In genomic region chr12:83687934-83688315, GRCm38 (mm10) we compare ENCODE assay signal across 8 mouse cellular contexts. TPM values are rescaled to one million over a fixed set of nuclear protein-coding genes. Genes with fewer than 3 reads are reported as not detected.
DNase-seq lines count a peak whose midpoint lies in the region; ATAC-seq and TF ChIP-seq lines count a peak whose summit lies in the region.

Gene Psen1, plus strand, starts transcription at chr12:83688152.

- peak within 1 kb of the TSS; percentile 81 for H3K9ac ChIP-seq in CH12.LX (ENCODE audit: insufficient read depth, low read depth)
- peak within 1 kb of the TSS; percentile 89 for H3K9ac ChIP-seq in forebrain, embryonic 12.5 days
- peak within 1 kb of the TSS; percentile 85 for H3K9ac ChIP-seq in heart, postnatal 0 days (replicated peaks; ENCODE audit: low read depth, low read length)
- H3K9ac ChIP-seq in liver, embryonic 16.5 days (ENCODE audit: low read depth, low read length), result peak within 1 kb of the TSS; percentile 96
- peak within 1 kb of the TSS; percentile 90 for H3K9ac ChIP-seq in neural tube, embryonic 13.5 days

- peaks cover 40% of the 10 kb centered on the region for H3K79me2 ChIP-seq in CH12.LX (replicated peaks; ENCODE audit: control insufficient read depth, extremely low read depth, insufficient read depth, poor library complexity, severe bottlenecking)

- WGBS in forebrain, embryonic 12.5 days, result under 1% methylated on average over 38 of the region's 38 CpGs
- whole genome bisulfite sequencing in heart, postnatal 0 days, result under 1% methylated on average over 38 of the region's 38 CpGs
- under 1% methylated on average over 38 of the region's 38 CpGs for WGBS in liver, embryonic 16.5 days (ENCODE audit: insufficient replicate concordance)
- WGBS in neural tube, embryonic 13.5 days, result under 1% methylated on average over 38 of the region's 38 CpGs

- H3K27ac ChIP-seq in CH12.LX (ENCODE audit: insufficient read depth, low read depth), result peak within 1 kb of the TSS; percentile 91
- peak within 1 kb of the TSS; percentile 95 for H3K27ac ChIP-seq in forebrain, embryonic 12.5 days
- peak within 1 kb of the TSS; percentile 92 for H3K27ac ChIP-seq in heart, postnatal 0 days (ENCODE audit: low read depth)
- H3K27ac ChIP-seq in liver, embryonic 16.5 days (ENCODE audit: low read length), result peak within 1 kb of the TSS; percentile 98
- H3K27ac ChIP-seq in neural tube, embryonic 13.5 days (replicated peaks), result peak within 1 kb of the TSS; percentile 98
- peak within 1 kb of the TSS; percentile 93 for H3K27ac ChIP-seq in testis, adult 2 months (ENCODE audit: control insufficient read depth, insufficient read depth, low read depth, low read length)

- TF ChIP-seq POLR2A in CH12.LX (IDR thresholded peaks at IDR 0.05; ENCODE audit: low read depth, low read length), result peak; percentile 92
- TF ChIP-seq POLR2A in testis, adult 2 months (IDR thresholded peaks at IDR 0.05; ENCODE audit: control insufficient read depth, low read depth, low read length), result peak; percentile 94

- TF ChIP-seq RAD21 in CH12.LX (IDR thresholded peaks at IDR 0.05; ENCODE audit: low read depth, low read length), result no peak; the same call in 1 of the 2 replicates

- peak within 1 kb of the TSS; percentile 68 to 79 (median 77) for H3K4me3 ChIP-seq in CH12.LX (replicated peaks in 1 of 3; ENCODE audit: low read depth in 2 of 3, low read length in 2 of 3, poor library complexity in 1 of 3)
- H3K4me3 ChIP-seq in forebrain, embryonic 12.5 days (replicated peaks), result peak within 1 kb of the TSS; percentile 93
- H3K4me3 ChIP-seq in heart, postnatal 0 days (ENCODE audit: low read depth, low read length), result peak within 1 kb of the TSS; percentile 97
- H3K4me3 ChIP-seq in liver, embryonic 16.5 days (ENCODE audit: low read depth, low read length), result peak within 1 kb of the TSS; percentile 98
- peak within 1 kb of the TSS; percentile 98 for H3K4me3 ChIP-seq in neural tube, embryonic 13.5 days
- H3K4me3 ChIP-seq in testis, adult 2 months (ENCODE audit: control insufficient read depth, low read depth, low read length), result peak within 1 kb of the TSS; percentile 100

- H3K9me3 ChIP-seq in CH12.LX (replicated peaks; ENCODE audit: low read length), result no peaks in the 10 kb centered on the region
- no peaks in the 10 kb centered on the region for H3K9me3 ChIP-seq in forebrain, embryonic 12.5 days
- H3K9me3 ChIP-seq in heart, postnatal 0 days (replicated peaks; ENCODE audit: control insufficient read depth, low read length), result no peaks in the 10 kb centered on the region
- no peaks in the 10 kb centered on the region for H3K9me3 ChIP-seq in liver, embryonic 16.5 days (replicated peaks; ENCODE audit: control insufficient read depth, low read length)
- no peaks in the 10 kb centered on the region for H3K9me3 ChIP-seq in neural tube, embryonic 13.5 days

- DNase-seq in CH12.LX (ENCODE audit: extremely low read depth), result peak; percentile 96
- peak; percentile 90 for DNase-seq in c-Kit-positive CD71-positive TER-119-negative erythroid progenitor cells, embryonic 14.5 days (ENCODE audit: low read depth)
- DNase-seq in heart, postnatal 0 days (ENCODE audit: low spot score), result peak; percentile 90
- peak; percentile 95 to 97 for DNase-seq in kidney, postnatal 4 days

- H3K4me1 ChIP-seq in CH12.LX (ENCODE audit: control insufficient read depth in 1 of 2, insufficient read depth in 2 of 2), result peaks cover 3 to 35% of the 10 kb centered on the region in 2 experiments; a peak in 3 of 4 replicates
- H3K4me1 ChIP-seq in forebrain, embryonic 12.5 days, result peaks cover 24% of the 10 kb centered on the region
- H3K4me1 ChIP-seq in heart, postnatal 0 days (ENCODE audit: control insufficient read depth, insufficient read depth), result peaks cover 16% of the 10 kb centered on the region; the same call in 1 of the 2 replicates
- peaks cover 12% of the 10 kb centered on the region for H3K4me1 ChIP-seq in liver, embryonic 16.5 days (ENCODE audit: control insufficient read depth, low read depth, low read length)
- H3K4me1 ChIP-seq in neural tube, embryonic 13.5 days (replicated peaks), result peaks cover 34% of the 10 kb centered on the region
- H3K4me1 ChIP-seq in testis, adult 2 months (ENCODE audit: control insufficient read depth, insufficient read depth, low read length), result 0 out of 2 replicates have a peak, but pooled peaks cover 2% of the 10 kb centered on the region

- TF ChIP-seq CTCF in CH12.LX (conservative IDR thresholded peaks at IDR 0.05 in 1 of 2, IDR thresholded peaks at IDR 0.05 in 1 of 2; ENCODE audit: low read depth in 2 of 2, low read length in 2 of 2), result no peak
- no peak for TF ChIP-seq CTCF in heart, postnatal 0 days (IDR thresholded peaks at IDR 0.05; ENCODE audit: low read depth)
- no peak for TF ChIP-seq CTCF in testis, adult 2 months (IDR thresholded peaks at IDR 0.05; ENCODE audit: control insufficient read depth, insufficient read depth, insufficient replicate concordance, low read depth, low read length)

- dilution Hi-C loops in CH12.LX (cut with MboI; ENCODE audit: extremely low pct_ligation_motif_present, extremely low pct_unique_long_range_greater_than_20kb, low sequenced_read_pairs), result no loop called here

- H3K36me3 ChIP-seq in CH12.LX (replicated peaks in 1 of 2; ENCODE audit: control insufficient read depth in 1 of 2, insufficient read depth in 1 of 2, low read length in 1 of 2), result peaks cover 8 to 30% of the 10 kb centered on the region in 2 experiments
- peaks cover 12% of the 10 kb centered on the region for H3K36me3 ChIP-seq in forebrain, embryonic 12.5 days (replicated peaks)
- H3K36me3 ChIP-seq in heart, postnatal 0 days (replicated peaks; ENCODE audit: control insufficient read depth, insufficient read depth, low read length), result peaks cover 6% of the 10 kb centered on the region
- no peaks in the 10 kb centered on the region; the same call in 1 of the 2 replicates for H3K36me3 ChIP-seq in liver, embryonic 16.5 days (ENCODE audit: control insufficient read depth, insufficient read depth)
- peaks cover 13% of the 10 kb centered on the region; the same call in 1 of the 2 replicates for H3K36me3 ChIP-seq in neural tube, embryonic 13.5 days
- no peaks in the 10 kb centered on the region for H3K36me3 ChIP-seq in testis, adult 2 months (ENCODE audit: control insufficient read depth, insufficient read depth, low read length)

- peak within 1 kb of the TSS; percentile 82 for H3K4me2 ChIP-seq in CH12.LX (ENCODE audit: insufficient read depth, low read depth, poor library complexity, severe bottlenecking)
- H3K4me2 ChIP-seq in forebrain, embryonic 12.5 days, result peak within 1 kb of the TSS; percentile 87
- H3K4me2 ChIP-seq in heart, postnatal 0 days (ENCODE audit: low read depth, low read length), result peak within 1 kb of the TSS; percentile 70
- H3K4me2 ChIP-seq in liver, embryonic 16.5 days (ENCODE audit: low read depth, low read length), result peak within 1 kb of the TSS; percentile 84
- H3K4me2 ChIP-seq in neural tube, embryonic 13.5 days, result peak within 1 kb of the TSS; percentile 80

- peak; percentile 45; the same call in 1 of the 2 replicates for TF ChIP-seq EP300 in CH12.LX (IDR thresholded peaks at IDR 0.05; ENCODE audit: low read length)
- TF ChIP-seq EP300 in heart, postnatal 0 days (IDR thresholded peaks at IDR 0.05; ENCODE audit: low read depth), result 0 out of 2 replicates have a peak, but pooled peaks have one; percentile 37

- H3K27me3 ChIP-seq in CH12.LX (replicated peaks), result no peaks in the 10 kb centered on the region
- no peaks in the 10 kb centered on the region for H3K27me3 ChIP-seq in forebrain, embryonic 12.5 days
- no peaks in the 10 kb centered on the region for H3K27me3 ChIP-seq in heart, postnatal 0 days (ENCODE audit: control insufficient read depth, insufficient read depth, low read length)
- H3K27me3 ChIP-seq in liver, embryonic 16.5 days (ENCODE audit: control insufficient read depth, insufficient read depth, low read depth, low read length), result no peaks in the 10 kb centered on the region
- no peaks in the 10 kb centered on the region for H3K27me3 ChIP-seq in neural tube, embryonic 13.5 days
- H3K27me3 ChIP-seq in testis, adult 2 months (ENCODE audit: control insufficient read depth, insufficient read depth, low read length), result no peaks in the 10 kb centered on the region

- in situ Hi-C loops in CH12.LX (cut with MboI; ENCODE audit: low pct_ligation_motif_present, low pct_unique_long_range_greater_than_20kb, low sequenced_read_pairs), result no loop called here

- peak; percentile 99 for ATAC-seq in forebrain, embryonic 12.5 days (ENCODE audit: low FRiP score)
- peak; percentile 99 for ATAC-seq in heart, postnatal 0 days (ENCODE audit: insufficient read depth, low read depth)
- ATAC-seq in liver, embryonic 16.5 days (ENCODE audit: low read depth), result peak; percentile 97
- ATAC-seq in neural tube, embryonic 13.5 days (ENCODE audit: low read depth), result peak; percentile 100

TF ChIP-seq in CH12.LX, 34 proteins besides CTCF, POLR2A, EP300 and RAD21 (continues in another document):
- peak; percentile 81 for TF ChIP-seq CHD2 (IDR thresholded peaks at IDR 0.05; ENCODE audit: low read length)
- 0 out of 2 replicates have a peak, but pooled peaks have one; percentile 54 for TF ChIP-seq TBP (conservative IDR thresholded peaks at IDR 0.05; ENCODE audit: low read depth, low read length)
- peak; percentile 97 for TF ChIP-seq MAZ (IDR thresholded peaks at IDR 0.05; ENCODE audit: low read depth, low read length)
- no peak for TF ChIP-seq JUND (conservative IDR thresholded peaks at IDR 0.05; ENCODE audit: low read depth, low read length)
- peak; percentile 74 for TF ChIP-seq RCOR1 (conservative IDR thresholded peaks at IDR 0.05; ENCODE audit: low read depth, low read length)
- peak; percentile 44; the same call in 1 of the 2 replicates for TF ChIP-seq BHLHE40 (IDR thresholded peaks at IDR 0.05; ENCODE audit: low read depth, low read length)
- TF ChIP-seq NRF1 (IDR thresholded peaks at IDR 0.05; ENCODE audit: low read depth, low read length), result peak; percentile 81
- peak; percentile 82; the same call in 1 of the 2 replicates for TF ChIP-seq KAT2A (IDR thresholded peaks at IDR 0.05; ENCODE audit: insufficient replicate concordance, low read length)
- peak; percentile 93 for TF ChIP-seq MXI1 (IDR thresholded peaks at IDR 0.05; ENCODE audit: low read depth, low read length)
- TF ChIP-seq MAX (IDR thresholded peaks at IDR 0.05; ENCODE audit: low read length), result peak; percentile 93
- TF ChIP-seq E2F4 (IDR thresholded peaks at IDR 0.05; ENCODE audit: insufficient replicate concordance, low read depth, low read length), result peak; percentile 54; the same call in 1 of the 2 replicates

RNA-seq across cellular contexts. Expression of gene Psen1, which starts in this region (rescaled TPM):
- total RNA-seq in CH12.LX (2012; rRNA removed) (45.8 and 46.9 TPM in 2 replicates), CH12.LX (2014; rRNA removed) (26.4 and 28.4 TPM in 2 replicates)
- polyA plus RNA-seq in CH12.LX (2012; ENCODE audit: insufficient read length, low read depth), result 57.6 and 61.1 TPM in 2 replicates
- polyA plus RNA-seq in forebrain, embryonic 12.5 days (2016; fragmentation: Nextera tagmentation; extraction: Ambion mirVana), result 67.4 and 69.0 TPM in 2 replicates
- 27.6 and 28.9 TPM in 2 replicates for total RNA-seq in heart, postnatal 0 days (2014; rRNA removed; ENCODE audit: low replicate concordance)
- 29.9 and 33.3 TPM in 2 replicates for polyA plus RNA-seq in heart, postnatal 0 days (2015; fragmentation: Nextera tagmentation; extraction: Ambion mirVana)
- 19.2 and 22.5 TPM in 2 replicates for polyA plus RNA-seq in liver, embryonic 16.5 days (2015; fragmentation: Nextera tagmentation; extraction: Ambion mirVana)
- polyA plus RNA-seq in neural tube, embryonic 13.5 days (2015; fragmentation: Nextera tagmentation; extraction: Ambion mirVana), result 70.0 and 73.0 TPM in 2 replicates
- polyA plus RNA-seq in testis, adult 2 months (2012; rRNA removed), result 109 and 110 TPM in 2 replicates

Comparison
In these comparisons a context has a peak if more than half of its experiments do, and no peak if none do; other contexts are left out.
1. Peak in every context shown above with its lines: DNase-seq, ATAC-seq, H3K4me3 ChIP-seq and H3K27ac ChIP-seq.